Comparison of ENCODE assay signal across 29 mouse cellular contexts in genomic region chr3:98127775-98128174, GRCm38 (mm10). TPM values are rescaled to one million over a fixed set of nuclear protein-coding genes. Genes with fewer than 3 reads are reported as not detected.
A peak's percentile ranks its signal among the peaks of the same experiment; 100 is the strongest.
DNase-seq lines count a peak whose midpoint lies in the region; ATAC-seq and TF ChIP-seq lines count a peak whose summit lies in the region.
"Had no signal": no experiment of that assay in that cellular context is flagged by ENCODE, and none has a peak within 500 bp of the region (broad histone marks: within the 10 kb centered on the region; RNA-seq: fewer than 3 reads in every experiment).

No protein-coding gene starts in this region.

- no peaks in the 10 kb centered on the region for H3K9me3 ChIP-seq in embryonic facial prominence, embryonic 15.5 days (replicated peaks)
- H3K9me3 ChIP-seq: embryonic facial prominence, embryonic 12.5 days; forebrain, embryonic 10.5 days; forebrain, embryonic 12.5 days had no signal

- no peak overlapping the region for H3K4me3 ChIP-seq in bone marrow macrophage, adult 2 months (ENCODE audit: insufficient read depth, low read length)
- no peak overlapping the region for H3K4me3 ChIP-seq in embryonic facial prominence, embryonic 15.5 days (replicated peaks)
- H3K4me3 ChIP-seq: embryonic facial prominence, embryonic 12.5 days; erythroblast, embryonic 14.5 days; forebrain, embryonic 10.5 days; forebrain, embryonic 12.5 days had no signal

- no peaks in the 10 kb centered on the region for H3K27me3 ChIP-seq in embryonic facial prominence, embryonic 15.5 days
- H3K27me3 ChIP-seq: CH12.LX; embryonic facial prominence, embryonic 12.5 days; forebrain, embryonic 12.5 days; Patski had no signal

- no peak overlapping the region for H3K9ac ChIP-seq in embryonic facial prominence, embryonic 15.5 days
- H3K9ac ChIP-seq: embryonic facial prominence, embryonic 12.5 days; forebrain, embryonic 12.5 days had no signal

- peaks cover 10% of the 10 kb centered on the region for H3K4me1 ChIP-seq in bone marrow macrophage, adult 2 months (ENCODE audit: control insufficient read depth, insufficient read depth, low read length)
- no peaks in the 10 kb centered on the region for H3K4me1 ChIP-seq in embryonic facial prominence, embryonic 15.5 days
- H3K4me1 ChIP-seq: embryonic facial prominence, embryonic 12.5 days; forebrain, embryonic 10.5 days; forebrain, embryonic 12.5 days had no signal

- peak; percentile 9 for DNase-seq in A20 (ENCODE audit: low read depth, low spot score)
- no peak for DNase-seq in layer of hippocampus, adult 9-10 months (ENCODE audit: low spot score)
- DNase-seq: adrenal gland, adult 8-10 months; adrenal gland, postnatal 14 days; adrenal gland, postnatal 36 days; B cell, adult 2 months; cerebellum, adult 11 months; cerebellum, adult 18-20 months; cerebellum, adult 8-10 months; cerebellum, adult 9-11 months; cerebellum, postnatal 14 days; cerebellum, postnatal 36 days; embryo, embryonic 11 days had no signal

- H3K27ac ChIP-seq in bone marrow macrophage, adult 2 months (ENCODE audit: insufficient read depth, low read depth, low read length): 0 out of 2 replicates have a peak overlapping the region, but pooled peaks have one; percentile 19
- no peak overlapping the region for H3K27ac ChIP-seq in embryonic facial prominence, embryonic 15.5 days (replicated peaks)
- H3K27ac ChIP-seq: embryonic facial prominence, embryonic 12.5 days; forebrain, embryonic 10.5 days; forebrain, embryonic 12.5 days had no signal

- WGBS in embryonic facial prominence, embryonic 15.5 days: 86% methylated on average over 2 of the region's 2 CpGs

- peaks cover 75% of the 10 kb centered on the region for H3K36me3 ChIP-seq in embryonic facial prominence, embryonic 15.5 days
- H3K36me3 ChIP-seq: G1E had no signal

- H3K4me2 ChIP-seq in embryonic facial prominence, embryonic 15.5 days (replicated peaks): no peak overlapping the region
- H3K4me2 ChIP-seq: embryonic facial prominence, embryonic 12.5 days; forebrain, embryonic 12.5 days had no signal

- peak; percentile 63 for ATAC-seq in embryonic facial prominence, embryonic 15.5 days (ENCODE audit: insufficient number of reproducible peaks, low FRiP score, low TSS enrichment, low read depth)
- no peak for ATAC-seq in inflammation-experienced regulatory T-cells, adult 6 months
- ATAC-seq: activated CD4-positive, CD25-positive, alpha-beta regulatory T cell, adult 4 months; CD4-positive, CD25-positive, alpha-beta regulatory T cell, adult 4 months; forebrain, embryonic 14.5 days; forebrain, embryonic 16.5 days; Patski had no signal

- no peak for TF ChIP-seq POLR2A in bone marrow macrophage, adult 2 months (IDR thresholded peaks at IDR 0.05; ENCODE audit: borderline replicate concordance, low read depth, low read length)

- no peak for TF ChIP-seq CTCF in bone marrow macrophage, adult 2 months (IDR thresholded peaks at IDR 0.05; ENCODE audit: low read depth, low read length)

RNA-seq across cellular contexts. Expression of gene Adam30, which starts 32.7 kb away (rescaled TPM):
- not detected in 2 replicates for polyA plus RNA-seq in bone marrow macrophage, adult 2 months (2012; ENCODE audit: insufficient read depth, insufficient read length, missing spikeins)
- not detected in 2 replicates for polyA plus RNA-seq in embryonic facial prominence, embryonic 15.5 days (2015; fragmentation: Nextera tagmentation; extraction: Ambion mirVana)
- not detected for polyA plus RNA-seq in inflammation-experienced regulatory T-cells, adult 6 months (2017; shearing (Covaris generic))
- polyA plus RNA-seq: activated CD4-positive, CD25-positive, alpha-beta regulatory T cell, adult 4 months; brain, embryonic 14.5 days; CD4-positive, CD25-positive, alpha-beta regulatory T cell, adult 4 months; embryonic facial prominence, embryonic 12.5 days; erythroblast, embryonic 14.5 days; forebrain, embryonic 10.5 days; forebrain, embryonic 12.5 days; forebrain, embryonic 14.5 days; forebrain, embryonic 16.5 days; frontal cortex, adult 2 months; G1E had no signal
